Mouse (Mus musculus) ovary, postnatal 10 days (tissue): ENCODE data around the gene Zfp386.

Experiments used
- DNase-seq: peaks from one replicate; pipeline ENCODE4 v3.0.0; 2022; ENCODE audit warnings: low spot score

The Zfp386 gene

GRCm38 (mm10) chr12:116094765-116095555 lies 47.4 kb downstream of the Zfp386 start:
- no peak for DNase-seq

- no peak for DNase-seq
These were observed 48.9 kb downstream of the Zfp386 start for GRCm38 (mm10) chr12:116096361-116096904.

- no peak for DNase-seq
These were observed 49.6 kb downstream of the Zfp386 start for GRCm38 (mm10) chr12:116097166-116097565.

- no peak for DNase-seq
These were observed 54.4 kb downstream of the Zfp386 start for GRCm38 (mm10) chr12:116101945-116102344.

GRCm38 (mm10) chr12:116109451-116110353 lies 62.2 kb downstream of the Zfp386 start:
- DNase-seq: no peak

GRCm38 (mm10) chr12:116111007-116111694 lies 63.6 kb downstream of the Zfp386 start:
- DNase-seq: no peak
